Mouse (Mus musculus) kidney, adult 18-20 months (tissue): ENCODE measurements at regions not wholly inside any gene's neighbourhood (a gene's known extent, or its start where the extent isn't known, plus 50 kb on each side); places are given as distances from the start of the nearest gene placed in this dataset.
A peak's percentile ranks its signal among the peaks of the same experiment; 100 is the strongest.

Experiments used
- DNase-seq: peaks from one replicate; pipeline ENCODE4 v3.0.0; 2021

- no peak for DNase-seq
Measured at GRCm38 (mm10) chr9:43983220-43983619, 60.0 kb upstream of the Thy1 start.

DNA sequence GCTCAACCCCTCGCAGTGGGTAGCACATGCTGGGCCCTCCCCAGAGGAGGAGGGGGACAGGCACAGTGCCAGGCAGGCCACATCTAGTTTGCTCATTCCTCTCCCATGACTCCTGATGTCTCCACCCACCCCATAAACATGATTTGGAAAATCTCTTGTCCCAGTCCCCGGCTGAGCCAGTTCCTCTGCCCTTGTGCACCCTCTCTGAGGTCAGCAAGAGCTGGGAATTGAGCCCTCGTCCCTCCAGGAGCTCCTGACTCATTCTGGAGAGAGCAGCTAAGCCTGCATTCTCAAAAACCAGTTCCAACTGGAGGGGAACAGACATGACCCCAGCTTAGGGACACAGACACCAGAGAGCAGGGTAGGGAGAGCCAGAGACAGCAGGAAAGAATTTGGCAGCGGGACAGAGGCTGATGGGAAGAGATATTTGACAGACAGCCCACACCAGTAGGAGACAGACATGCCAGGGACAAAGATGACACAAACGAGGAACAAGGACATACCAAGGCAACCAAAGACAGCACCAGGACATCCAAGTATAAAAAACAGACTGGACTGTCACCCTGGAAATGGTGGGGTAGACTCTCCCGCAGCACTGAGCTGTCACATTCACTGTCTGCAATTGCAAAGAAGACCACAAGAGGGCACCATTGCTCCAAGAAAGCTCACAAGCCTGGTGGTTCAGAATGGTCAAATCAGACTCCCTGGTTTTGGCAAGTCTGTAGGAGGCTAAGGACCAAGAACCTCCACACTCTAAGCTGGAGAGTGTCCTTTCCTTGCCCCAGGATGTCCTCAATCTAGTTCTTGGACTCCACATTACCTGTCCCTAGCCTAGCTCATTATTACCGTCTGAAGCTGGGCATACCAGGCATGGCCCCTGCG is 58.8 kb upstream of the Thy1 start:
- DNase-seq = peak; percentile 89

DNA sequence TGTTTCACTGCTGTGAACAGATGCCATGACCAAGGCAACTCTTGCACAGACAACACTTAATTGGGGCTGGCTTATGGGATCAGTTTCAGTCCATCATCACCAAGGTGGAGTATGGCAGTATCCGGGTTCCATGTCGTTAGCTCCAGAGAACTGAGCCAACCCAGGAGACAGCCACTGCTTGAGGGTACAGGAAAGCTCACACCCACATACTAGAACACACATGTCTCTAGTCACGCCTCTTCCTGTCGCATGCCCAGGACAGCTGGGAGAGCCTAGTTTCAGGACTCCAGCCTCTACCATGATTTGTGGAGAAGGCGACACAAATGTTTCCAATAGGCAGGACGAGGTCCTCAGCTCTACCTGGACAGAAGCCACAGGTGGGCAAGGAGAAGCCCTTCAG is 55.2 kb upstream of the Thy1 start:
- no peak for DNase-seq

DNA sequence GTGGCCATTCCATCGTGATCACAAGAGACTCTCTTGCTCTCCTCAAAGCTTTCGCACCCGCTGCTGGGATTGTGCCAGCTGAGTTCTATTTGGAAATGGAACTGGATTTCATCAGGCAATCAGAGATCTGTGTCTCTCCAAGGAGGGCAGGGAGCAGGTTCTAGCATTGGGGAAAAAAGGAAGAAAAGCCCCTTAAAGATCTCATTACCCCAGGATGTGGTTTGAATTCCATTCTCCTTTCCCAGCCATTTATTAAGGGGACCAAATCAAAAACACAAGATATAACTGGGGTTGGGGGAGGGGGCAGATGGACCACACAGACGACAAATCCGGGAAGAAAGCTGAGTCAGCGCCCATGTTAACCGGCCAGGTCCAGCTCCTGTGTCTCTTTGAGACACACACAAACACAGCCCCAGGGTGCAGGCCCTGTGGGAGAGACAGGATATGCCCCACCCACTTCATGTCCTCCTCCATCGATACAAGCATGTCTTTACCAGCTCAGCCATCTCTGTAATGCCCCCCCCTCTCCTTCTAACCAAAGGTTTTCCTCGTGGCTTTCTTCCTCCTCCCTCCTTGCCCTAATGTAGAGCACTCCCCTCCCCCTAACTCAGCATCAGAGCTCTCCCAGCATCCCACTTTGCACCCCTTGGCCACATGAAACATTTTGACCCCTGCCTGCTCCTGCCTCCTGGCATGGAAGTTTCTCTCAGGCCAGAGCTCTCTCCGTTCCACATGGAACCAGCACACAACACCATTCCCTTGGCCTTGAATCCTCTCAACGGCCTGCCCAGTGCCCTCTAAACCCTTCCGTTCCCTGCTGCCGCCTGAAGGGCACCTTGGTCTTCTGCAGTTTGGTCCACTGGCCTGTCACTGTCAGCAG is 54.0 kb upstream of the Thy1 start:
- DNase-seq = no peak

GRCm38 (mm10) chr9:43990124-43990523 is 53.1 kb upstream of the Thy1 start:
- no peak for DNase-seq

DNA sequence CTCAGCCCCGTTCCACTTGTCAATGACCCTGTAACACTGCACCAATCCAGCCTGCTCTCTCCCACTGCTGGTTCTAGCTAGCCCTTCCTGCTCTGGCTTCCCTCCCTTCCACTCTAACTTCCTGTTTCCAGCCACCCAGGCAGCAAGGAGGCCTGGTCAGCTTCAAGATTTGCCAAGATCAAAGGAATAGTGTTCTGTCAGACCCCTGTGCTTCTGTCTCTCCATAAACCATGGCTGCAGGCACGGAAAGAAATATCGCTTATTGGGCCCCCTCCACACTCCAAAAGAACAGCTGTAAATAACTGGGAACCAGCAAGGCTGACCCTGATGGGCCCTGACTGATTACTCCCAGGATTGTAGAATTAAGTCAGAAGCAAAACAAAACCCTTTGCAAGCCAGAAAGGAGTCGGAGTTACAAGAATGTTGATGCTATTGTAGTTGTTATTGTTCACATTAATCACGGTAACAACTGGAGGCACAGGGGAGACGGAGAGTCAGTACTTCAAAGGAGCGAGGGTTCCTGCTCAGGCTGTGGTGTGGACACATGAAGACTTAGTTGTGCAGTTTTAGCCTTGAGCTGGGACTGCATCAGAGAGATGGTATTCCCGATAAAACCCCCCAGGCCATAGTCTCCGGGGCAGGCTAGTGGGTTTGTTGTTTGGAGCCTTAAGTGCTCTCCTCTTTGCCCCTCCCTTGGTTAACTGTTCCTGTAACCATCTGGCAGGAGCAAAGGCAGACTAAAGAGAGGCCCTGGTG is 49.8 kb upstream of the Thy1 start:
- DNase-seq = no peak
